Mouse (Mus musculus) CH12.LX (cell line): ENCODE measurements around the gene 3110021N24Rik. TPM values are rescaled to one million over a fixed set of nuclear protein-coding genes. Genes with fewer than 3 reads are reported as not detected.
A peak's percentile ranks its signal among the peaks of the same experiment; 100 is the strongest.

Experiments used
- DNase-seq: peaks from one replicate; pipeline ENCODE4 v3.0.0-alpha.2; 2013; ENCODE audit errors: extremely low read depth
- H3K27ac ChIP-seq: 2 replicates; pipeline ENCODE4 v1.5.1; 2012; ENCODE audit warnings: low read depth, mild to moderate bottlenecking, control low read depth, moderate library complexity; ENCODE audit not compliant: insufficient read depth
- H3K27me3 ChIP-seq: replicated peaks from 2 replicates; pipeline ENCODE3; 2012; ENCODE audit warnings: inconsistent platforms
- H3K36me3 ChIP-seq, 2 experiments: replicated peaks in 1 of 2; 2 replicates each; pipeline versions ENCODE3 to v1.6.1; 2012; ENCODE audit warnings: inconsistent platforms in 1 of 2, low read length in 1 of 2, mild to moderate bottlenecking in 1 of 2, mixed read lengths in 1 of 2, moderate library complexity in 1 of 2; ENCODE audit not compliant: control insufficient read depth in 1 of 2, insufficient read depth in 1 of 2
- H3K4me1 ChIP-seq, 2 experiments: 2 replicates each; pipeline ENCODE4 v1.6.1; 2012; ENCODE audit warnings: inconsistent platforms in 1 of 2, moderate library complexity in 1 of 2; ENCODE audit not compliant: insufficient read depth in 2 of 2, control insufficient read depth in 1 of 2
- H3K4me2 ChIP-seq: 2 replicates; pipeline ENCODE4 v1.6.1; 2012; ENCODE audit warnings: low read depth, mild to moderate bottlenecking, control low read depth; ENCODE audit not compliant: poor library complexity, insufficient read depth, severe bottlenecking
- H3K4me3 ChIP-seq, 3 experiments: fragments of 150-350 bp in 1 of 3; sonication (generic) in 1 of 3; replicated peaks in 1 of 3; 2 replicates each; pipeline versions ENCODE3 to v1.5.1; 2011 to 2012; ENCODE audit warnings: low read depth in 2 of 3, low read length in 2 of 3, mild to moderate bottlenecking in 2 of 3, moderate library complexity in 2 of 3, control low read depth in 1 of 3, improper control_type of control experiment in 1 of 3, inconsistent platforms in 1 of 3, mixed read lengths in 1 of 3; ENCODE audit not compliant: poor library complexity in 1 of 3
- H3K79me2 ChIP-seq: replicated peaks from 2 replicates; pipeline ENCODE4 v1.6.1; 2012; ENCODE audit warnings: mild to moderate bottlenecking, moderate library complexity; ENCODE audit not compliant: control insufficient read depth, poor library complexity, insufficient read depth, severe bottlenecking; ENCODE audit errors: extremely low read depth
- H3K9ac ChIP-seq: 2 replicates; pipeline ENCODE4 v1.6.1; 2012; ENCODE audit warnings: low read depth, mild to moderate bottlenecking, control low read depth, moderate library complexity; ENCODE audit not compliant: insufficient read depth
- H3K9me3 ChIP-seq: replicated peaks from 2 replicates; pipeline ENCODE3; 2012; ENCODE audit warnings: low read length, inconsistent platforms, mixed read lengths
- BHLHE40 ChIP-seq: IDR thresholded peaks from 2 replicates; pipeline ENCODE4 v1.6.1; 2011; ENCODE audit warnings: mild to moderate bottlenecking, low read depth, low read length, improper control_type of control experiment
- CHD1 ChIP-seq: IDR thresholded peaks from 2 replicates; pipeline ENCODE4 v1.6.1; 2012; ENCODE audit warnings: low read depth, low read length, improper control_type of control experiment, inconsistent platforms
- ELF1 ChIP-seq: IDR thresholded peaks from 2 replicates; pipeline ENCODE4 v1.6.1; 2014; ENCODE audit warnings: low read depth, mild to moderate bottlenecking, inconsistent platforms, low read length, improper control_type of control experiment
- EP300 ChIP-seq: IDR thresholded peaks from 2 replicates; pipeline ENCODE4 v1.6.1; 2011; ENCODE audit warnings: low read length, improper control_type of control experiment
- ETS1 ChIP-seq: conservative IDR thresholded peaks from 2 replicates; pipeline ENCODE4 v1.6.1; 2012; ENCODE audit warnings: low read depth, mild to moderate bottlenecking, inconsistent platforms, low read length, improper control_type of control experiment, moderate library complexity
- HCFC1 ChIP-seq: IDR thresholded peaks from 2 replicates; pipeline ENCODE4 v1.6.1; 2012; ENCODE audit warnings: low read depth, mild to moderate bottlenecking, inconsistent platforms, low read length, improper control_type of control experiment
- KAT2A ChIP-seq: IDR thresholded peaks from 2 replicates; pipeline ENCODE4 v1.6.1; 2012; ENCODE audit warnings: low read length, improper control_type of control experiment, inconsistent platforms; ENCODE audit not compliant: insufficient replicate concordance
- MEF2A ChIP-seq: IDR thresholded peaks from 2 replicates; pipeline ENCODE4 v1.6.1; 2014; ENCODE audit warnings: low read depth, mild to moderate bottlenecking, inconsistent platforms, low read length, improper control_type of control experiment, borderline replicate concordance
- NELFE ChIP-seq: IDR thresholded peaks from 2 replicates; pipeline ENCODE4 v1.6.1; 2011; ENCODE audit warnings: low read depth, low read length, improper control_type of control experiment
- NRF1 ChIP-seq: IDR thresholded peaks from 2 replicates; pipeline ENCODE4 v1.6.1; 2014; ENCODE audit warnings: low read depth, mild to moderate bottlenecking, inconsistent platforms, low read length, improper control_type of control experiment, moderate library complexity
- PAX5 ChIP-seq: IDR thresholded peaks from 2 replicates; pipeline ENCODE4 v1.6.1; 2012; ENCODE audit warnings: low read length, inconsistent platforms, mixed read lengths
- POLR2A ChIP-seq: IDR thresholded peaks from 2 replicates; pipeline ENCODE4 v1.6.1; 2011; ENCODE audit warnings: low read depth, mild to moderate bottlenecking, improper control_type of control experiment, low read length
- POLR2AphosphoS2 ChIP-seq: IDR thresholded peaks from 2 replicates; pipeline ENCODE4 v1.6.1; 2011; ENCODE audit warnings: low read depth, low read length, improper control_type of control experiment
- RCOR1 ChIP-seq: conservative IDR thresholded peaks from 2 replicates; pipeline ENCODE4 v1.6.1; 2012; ENCODE audit warnings: low read depth, mild to moderate bottlenecking, inconsistent platforms, low read length, improper control_type of control experiment
- SIN3A ChIP-seq: IDR thresholded peaks from 2 replicates; pipeline ENCODE4 v1.6.1; 2012; ENCODE audit warnings: low read length, improper control_type of control experiment, inconsistent platforms
- SMC3 ChIP-seq: IDR thresholded peaks from 2 replicates; pipeline ENCODE4 v1.6.1; 2011; ENCODE audit warnings: low read depth, low read length, improper control_type of control experiment
- TBP ChIP-seq: conservative IDR thresholded peaks from 2 replicates; pipeline ENCODE4 v1.6.1; 2011; ENCODE audit warnings: low read depth, low read length, improper control_type of control experiment
- TCF12 ChIP-seq: IDR thresholded peaks from 2 replicates; pipeline ENCODE4 v1.6.1; 2014; ENCODE audit warnings: low read depth, mild to moderate bottlenecking, inconsistent platforms, low read length, improper control_type of control experiment
- UBTF ChIP-seq: IDR thresholded peaks from 2 replicates; pipeline ENCODE4 v1.6.1; 2012; ENCODE audit warnings: low read depth, mild to moderate bottlenecking, inconsistent platforms, low read length, improper control_type of control experiment, moderate library complexity
- USF1 ChIP-seq: IDR thresholded peaks from 2 replicates; pipeline ENCODE4 v1.6.1; 2014; ENCODE audit warnings: low read depth, mild to moderate bottlenecking, inconsistent platforms, low read length, improper control_type of control experiment
- USF2 ChIP-seq: conservative IDR thresholded peaks from 2 replicates; pipeline ENCODE4 v1.6.1; 2011; ENCODE audit warnings: low read depth, low read length, improper control_type of control experiment
- ZC3H11A ChIP-seq: IDR thresholded peaks from 2 replicates; pipeline ENCODE4 v1.6.1; 2012; ENCODE audit warnings: low read depth, mild to moderate bottlenecking, inconsistent platforms, low read length, improper control_type of control experiment
- ZKSCAN1 ChIP-seq: IDR thresholded peaks from 2 replicates; pipeline ENCODE4 v1.6.1; 2012; ENCODE audit warnings: low read depth, inconsistent platforms, low read length, improper control_type of control experiment, borderline replicate concordance
- dilution Hi-C: fragments of 300-500 bp; cut with MboI; formaldehyde crosslinking; loops from 2 replicates; pipeline ENCODE4 v1.14.3; 2020; ENCODE audit warnings: low sequenced_read_pairs; ENCODE audit not compliant: extremely low pct_unique_long_range_greater_than_20kb, extremely low pct_ligation_motif_present
- in situ Hi-C: fragments of 300-500 bp; cut with MboI; formaldehyde crosslinking; loops from 3 replicates; pipeline ENCODE4 v1.14.3; 2019; ENCODE audit warnings: low sequenced_read_pairs, low pct_ligation_motif_present, low pct_unique_long_range_greater_than_20kb, mixed read lengths
- polyA plus RNA-seq: library from polyadenylated mRNA; unstranded; fragments of >175 nt; gene quantifications from 2 replicates; pipeline ENCODE4 v1.2.1, GENCODE M21; 2012; ENCODE audit warnings: low read depth; ENCODE audit not compliant: insufficient read length
- total RNA-seq, 2 experiments: library from RNA; depleted of rRNA; stranded (reverse); fragments of 300-350 nt in 1 of 2; fragments of >200 nt in 1 of 2; gene quantifications; 2 replicates each; pipeline ENCODE4 v1.2.3; 2012 to 2014

The 3110021N24Rik gene
- total and polyA plus RNA-seq, 3 experiments, result 0.17 TPM; not detected in 2

DNA sequence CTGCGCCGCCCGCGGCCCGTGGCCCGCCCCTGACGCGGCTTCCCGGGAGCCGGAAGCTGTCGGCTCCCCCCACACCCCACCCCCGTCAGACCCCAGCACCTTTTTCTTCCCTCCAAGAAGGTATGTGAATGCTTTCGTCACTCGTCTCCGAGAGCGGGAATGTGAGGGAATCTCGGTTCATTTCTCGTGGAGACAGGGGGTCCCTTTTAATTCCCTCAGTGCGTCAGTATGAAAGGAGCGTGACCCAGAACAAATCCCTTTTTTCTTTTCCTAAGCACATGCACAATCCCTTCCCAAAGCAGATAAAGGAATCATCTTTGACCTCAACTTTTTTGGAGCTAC lies 61.4 kb downstream of the 3110021N24Rik start:
- dilution Hi-C loops (no loop called here), in situ Hi-C loops (loop anchor here (10.0 kb wide), 1 partner anchor 86 kb away; no protein-coding TSS in a partner anchor)
- TF ChIP-seq SMC3, result no peak
- TF ChIP-seq POLR2A, result no peak
- TF ChIP-seq ELF1, result no peak
- no peak for TF ChIP-seq NELFE
- no peak for TF ChIP-seq RCOR1
- TF ChIP-seq KAT2A, result no peak
- TF ChIP-seq TBP, result no peak
- TF ChIP-seq SIN3A, result no peak
- no peak for TF ChIP-seq MEF2A
- no peak for TF ChIP-seq BHLHE40
- TF ChIP-seq ETS1, result no peak
- no peak for TF ChIP-seq POLR2AphosphoS2
- TF ChIP-seq USF1, result no peak
- TF ChIP-seq NRF1, result no peak
- TF ChIP-seq TCF12, result no peak
- TF ChIP-seq USF2, result no peak
- TF ChIP-seq UBTF, result no peak
- H3K27me3 ChIP-seq, result peaks cover 12% of the 10 kb centered on the region
- no peaks in the 10 kb centered on the region for H3K79me2 ChIP-seq
- no peaks in the 10 kb centered on the region for H3K36me3 ChIP-seq
- peak overlapping the region; percentile 8 to 61 (median 61) for H3K4me3 ChIP-seq
- no peaks in the 10 kb centered on the region for H3K9me3 ChIP-seq
- H3K4me2 ChIP-seq, result peak overlapping the region; percentile 73; the same call in 1 of the 2 replicates
- peaks cover 2 to 19% of the 10 kb centered on the region in 2 experiments; a peak in 3 of 4 replicates for H3K4me1 ChIP-seq
- DNase-seq, result no peak
- H3K27ac ChIP-seq, result no peak overlapping the region
- H3K9ac ChIP-seq, result 0 out of 2 replicates have a peak overlapping the region, but pooled peaks have one; percentile 25

DNA sequence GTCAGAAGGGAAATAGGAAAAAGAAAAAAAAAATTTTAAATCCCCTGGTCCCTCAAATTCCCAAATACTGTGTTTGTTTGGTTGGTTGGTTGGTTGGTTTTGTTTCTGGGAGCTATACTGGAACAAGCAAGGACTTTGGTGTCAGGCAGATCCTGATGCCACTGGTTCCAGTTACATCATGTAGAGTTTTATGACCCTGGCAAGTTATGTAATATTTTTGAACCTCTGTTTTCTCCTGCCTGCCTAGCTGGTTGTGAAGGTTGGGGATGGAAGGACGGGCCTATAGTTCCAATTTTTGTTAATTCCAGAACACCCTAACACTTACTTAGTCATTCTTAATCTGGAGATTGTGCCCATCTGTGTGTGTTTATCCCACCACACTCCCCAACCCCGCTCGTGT lies 62.1 kb downstream of the 3110021N24Rik start:
- in situ Hi-C loops, result loop anchor here (10.0 kb wide), 1 partner anchor 87 kb away; no protein-coding TSS in a partner anchor
- peaks cover 2 to 19% of the 10 kb centered on the region in 2 experiments; a peak in 3 of 4 replicates for H3K4me1 ChIP-seq
- no peak overlapping the region for H3K9ac ChIP-seq
- no peaks in the 10 kb centered on the region for H3K79me2 ChIP-seq
- no peaks in the 10 kb centered on the region for H3K9me3 ChIP-seq
- H3K27ac ChIP-seq, result no peak overlapping the region
- H3K36me3 ChIP-seq, result no peaks in the 10 kb centered on the region
- DNase-seq, result no peak
- dilution Hi-C loops, result no loop called here
- no peak overlapping the region for H3K4me3 ChIP-seq
- H3K27me3 ChIP-seq, result peaks cover 12% of the 10 kb centered on the region
- TF ChIP-seq ETS1 (no peak), EP300 (no peak), ZC3H11A (no peak), POLR2AphosphoS2 (no peak), HCFC1 (no peak), ZKSCAN1 (no peak), CHD1 (no peak), TBP (no peak), MEF2A (no peak), PAX5 (no peak)
- peak overlapping the region; percentile 73 for H3K4me2 ChIP-seq
